Mouse (Mus musculus) left cerebral cortex, adult 18-20 months (tissue): Measurements from ENCODE around the gene Fmn2. TPM values are rescaled to one million over a fixed set of nuclear protein-coding genes. Genes with fewer than 3 reads are reported as not detected.

Experiments
- DNase-seq, 2 experiments: peaks; one replicate each; pipeline ENCODE4 v3.0.0; 2021 to 2022; ENCODE audit warnings: low spot score in 2 of 2, mixed read lengths in 1 of 2
- total RNA-seq, 2 experiments: library from RNA; stranded (reverse); gene quantifications; 2 replicates each; pipeline ENCODE4 v1.2.3; 2021

Fmn2 gene
- total RNA-seq, 2 experiments from 2014 or later, result 77.5 to 95.2 TPM

DNA sequence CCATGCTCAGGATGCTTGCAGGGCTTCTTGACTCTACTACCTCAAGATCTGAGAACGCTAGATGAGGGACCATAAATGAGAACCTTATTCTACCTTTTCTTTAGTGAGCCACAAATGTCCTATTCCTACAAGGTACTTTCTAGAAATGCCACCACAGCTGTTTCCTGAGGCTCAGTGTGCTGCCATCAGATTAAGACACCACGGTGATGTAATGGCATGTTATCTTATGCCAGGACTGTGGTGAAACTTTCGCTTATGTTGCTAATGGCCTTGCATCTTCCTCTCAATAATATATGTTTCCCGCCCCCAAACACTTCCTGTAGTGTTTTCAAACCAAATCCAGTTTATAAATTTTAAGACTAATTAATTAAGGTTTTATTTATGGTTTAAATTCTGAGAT lies 154.9 kb downstream of the Fmn2 start:
- no peak for DNase-seq

- DNase-seq, result no peak
Observed at GRCm38 (mm10) chr1:174659459-174660223, 158.0 kb downstream of the Fmn2 start.

GRCm38 (mm10) chr1:174665116-174665515 lies 163.5 kb downstream of the Fmn2 start:
- DNase-seq, result no peak

DNA sequence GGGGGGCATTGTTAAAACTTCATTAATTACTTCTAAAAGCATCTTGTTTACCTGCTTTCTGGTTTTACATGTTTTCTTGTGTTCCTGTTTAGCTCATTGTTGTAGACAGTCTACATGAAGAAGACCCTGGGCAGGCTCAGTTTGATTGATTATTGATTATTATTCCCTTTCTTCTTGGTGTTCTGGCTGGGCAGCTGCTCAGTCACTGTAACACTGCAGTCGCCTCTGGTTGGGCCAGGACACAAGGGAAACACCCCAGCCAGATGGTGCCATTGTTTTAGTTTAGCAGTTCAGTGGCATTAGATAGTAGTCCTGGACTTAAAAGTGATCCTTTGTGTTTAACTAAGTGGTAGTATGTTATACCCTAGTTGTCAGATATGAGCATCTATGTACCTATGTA lies 167.5 kb downstream of the Fmn2 start:
- no peak for DNase-seq

DNA sequence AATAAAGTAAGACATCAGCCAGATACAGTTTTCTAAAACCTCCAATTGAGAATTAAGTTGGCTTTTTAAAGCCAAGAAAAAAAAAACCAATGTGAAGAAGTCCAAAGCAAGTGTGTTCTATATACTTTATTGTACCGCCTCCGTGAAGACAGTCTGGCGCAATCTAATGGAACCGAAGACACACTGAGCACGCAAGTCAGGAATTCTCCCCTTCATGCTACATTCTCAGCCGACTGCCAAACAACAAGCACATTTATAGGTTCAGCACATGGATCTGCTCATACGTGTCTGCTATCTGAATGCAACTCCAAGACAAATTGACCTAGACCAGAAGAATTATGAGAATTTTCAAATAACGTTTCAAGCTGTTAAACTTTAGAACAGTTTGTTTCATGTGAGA lies 169.2 kb downstream of the Fmn2 start:
- no peak for DNase-seq

- DNase-seq, result no peak
Observed at GRCm38 (mm10) chr1:174674586-174674985, 173.0 kb downstream of the Fmn2 start.

GRCm38 (mm10) chr1:174675316-174675715 lies 173.7 kb downstream of the Fmn2 start:
- DNase-seq, result no peak

DNA sequence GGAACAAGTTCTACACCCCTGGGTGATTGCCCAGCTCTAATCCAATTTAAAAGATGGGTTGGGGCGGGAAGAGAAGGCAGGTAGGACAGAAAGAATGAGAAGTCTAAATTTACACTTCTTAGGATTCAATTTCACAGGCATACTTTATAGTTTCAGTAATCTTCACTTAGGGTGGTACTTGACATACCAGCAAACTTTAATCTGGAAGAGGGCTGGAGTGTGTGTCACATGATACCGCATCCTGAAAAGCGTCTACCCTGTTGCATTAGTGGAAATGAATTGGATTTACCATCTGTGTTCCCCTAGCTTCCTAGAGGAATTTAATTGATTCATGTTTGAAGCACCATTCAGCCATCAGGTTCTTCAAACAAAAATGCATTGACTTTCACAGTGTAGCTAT lies 174.6 kb downstream of the Fmn2 start:
- no peak for DNase-seq

GRCm38 (mm10) chr1:174677211-174677610 lies 175.6 kb downstream of the Fmn2 start:
- no peak for DNase-seq

- DNase-seq, result no peak
Observed at GRCm38 (mm10) chr1:174689301-174689700, 187.7 kb downstream of the Fmn2 start.

DNA sequence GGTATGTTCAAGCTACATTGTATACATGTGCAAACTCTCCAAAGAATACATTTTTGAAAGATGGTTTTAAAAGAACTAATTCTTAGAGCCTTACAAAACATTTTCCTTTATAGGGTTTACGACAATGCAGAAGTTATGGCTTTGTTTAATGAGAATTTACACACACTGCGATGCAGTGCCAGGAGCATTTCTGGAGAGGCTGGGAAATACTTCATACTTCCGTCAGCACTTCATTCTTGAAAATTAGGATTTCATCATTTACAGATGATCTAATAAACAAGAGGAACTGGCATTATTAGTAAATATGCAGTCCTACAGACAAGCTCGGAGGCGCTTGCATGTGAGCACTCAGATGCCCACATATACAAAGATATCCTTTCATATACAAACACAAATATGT lies 199.2 kb downstream of the Fmn2 start:
- DNase-seq, result no peak

GRCm38 (mm10) chr1:174701835-174702234 lies 200.2 kb downstream of the Fmn2 start:
- no peak for DNase-seq

DNA sequence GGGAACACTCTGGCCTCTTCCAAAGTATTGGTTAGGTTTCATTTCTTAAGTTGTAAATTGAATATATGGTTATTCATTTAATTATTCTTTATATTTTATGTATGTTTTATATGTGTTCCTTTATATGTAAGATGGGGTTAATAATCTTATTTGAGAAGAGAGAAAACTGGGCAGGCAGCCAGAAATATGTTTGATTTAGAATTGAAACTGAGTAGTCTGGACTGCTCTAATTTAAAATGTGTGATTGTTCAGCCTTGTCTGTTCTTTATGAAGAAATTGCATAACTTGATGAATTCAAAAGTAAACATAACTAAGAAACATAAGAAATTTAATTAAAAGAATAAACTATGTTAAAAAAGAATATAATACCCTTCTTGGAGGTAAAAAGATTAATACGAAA lies 202.3 kb downstream of the Fmn2 start:
- no peak for DNase-seq

GRCm38 (mm10) chr1:174719729-174720458 lies 218.3 kb downstream of the Fmn2 start:
- no peak for DNase-seq

GRCm38 (mm10) chr1:174728771-174729170 lies 227.1 kb downstream of the Fmn2 start:
- no peak for DNase-seq

- DNase-seq, result no peak
Observed at GRCm38 (mm10) chr1:174732715-174733114, 231.1 kb downstream of the Fmn2 start.

- DNase-seq, result no peak
Observed at GRCm38 (mm10) chr1:174738958-174739357, 237.3 kb downstream of the Fmn2 start.

- DNase-seq, result no peak
Observed at GRCm38 (mm10) chr1:174742667-174743066, 241.0 kb downstream of the Fmn2 start.

DNA sequence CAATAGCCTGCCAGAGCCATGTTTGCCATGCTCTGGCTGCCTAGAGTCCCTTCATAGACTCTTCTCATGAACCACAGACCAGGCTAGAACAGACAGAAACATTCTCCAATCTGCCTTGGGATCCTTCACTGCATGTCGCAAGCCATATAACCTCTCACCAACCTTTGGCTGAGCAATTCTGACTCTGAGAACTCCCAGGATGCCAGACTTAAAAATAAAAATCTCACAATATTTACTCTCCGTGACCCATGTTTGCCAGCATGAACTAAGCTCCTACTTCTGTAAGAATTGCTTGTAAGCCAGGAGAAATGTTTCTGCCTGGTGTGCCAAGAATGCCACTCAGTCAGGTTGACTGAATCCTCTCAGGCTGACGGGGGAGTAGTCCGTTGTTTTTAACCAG lies 246.9 kb downstream of the Fmn2 start:
- DNase-seq, result no peak

DNA sequence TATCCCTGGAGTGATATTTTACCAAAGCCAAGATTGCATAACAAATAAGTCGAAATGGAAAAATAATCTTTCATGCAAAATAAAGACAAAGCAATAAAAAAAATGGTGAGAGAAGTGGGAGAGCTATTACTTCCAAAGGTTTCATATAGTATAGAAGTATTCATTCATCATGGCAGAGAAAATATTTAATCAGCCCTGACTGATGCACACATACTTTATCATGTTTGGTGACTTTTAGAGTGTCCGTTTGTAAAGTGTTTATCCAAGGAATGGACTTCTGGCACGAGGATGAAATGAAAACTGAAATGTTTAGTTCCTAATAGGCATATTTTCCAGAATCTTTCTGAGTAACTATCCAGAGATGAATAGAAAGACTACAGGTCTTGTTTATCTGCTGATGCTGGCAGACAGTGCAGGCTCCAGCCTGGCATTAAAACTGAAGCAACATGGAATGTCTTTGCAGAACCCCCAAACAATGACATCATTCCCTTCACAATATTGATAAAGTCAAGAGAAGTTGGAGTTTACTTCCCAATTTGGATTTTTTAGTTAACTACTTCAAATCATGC lies 249.4 kb downstream of the Fmn2 start:
- DNase-seq, result no peak

DNA sequence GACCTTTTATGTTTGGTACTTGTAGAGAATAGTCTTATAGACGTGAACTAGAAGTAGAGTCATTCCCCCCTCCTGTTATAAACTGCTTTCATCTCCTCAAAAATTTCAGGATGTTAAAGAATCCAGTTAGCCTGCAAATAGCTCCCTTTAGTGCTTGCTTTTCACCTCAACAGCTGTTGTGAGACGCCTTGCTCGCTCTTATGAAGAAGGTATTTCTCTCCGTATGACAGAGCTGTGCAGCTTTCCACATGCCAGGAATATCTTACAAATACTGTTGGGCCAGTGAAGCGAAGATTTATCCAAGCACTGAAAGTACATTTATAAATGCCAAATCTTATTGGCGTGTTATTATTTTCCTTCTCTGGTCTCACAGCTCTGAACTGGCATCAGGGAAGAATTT lies 257.7 kb downstream of the Fmn2 start:
- DNase-seq, result no peak

DNA sequence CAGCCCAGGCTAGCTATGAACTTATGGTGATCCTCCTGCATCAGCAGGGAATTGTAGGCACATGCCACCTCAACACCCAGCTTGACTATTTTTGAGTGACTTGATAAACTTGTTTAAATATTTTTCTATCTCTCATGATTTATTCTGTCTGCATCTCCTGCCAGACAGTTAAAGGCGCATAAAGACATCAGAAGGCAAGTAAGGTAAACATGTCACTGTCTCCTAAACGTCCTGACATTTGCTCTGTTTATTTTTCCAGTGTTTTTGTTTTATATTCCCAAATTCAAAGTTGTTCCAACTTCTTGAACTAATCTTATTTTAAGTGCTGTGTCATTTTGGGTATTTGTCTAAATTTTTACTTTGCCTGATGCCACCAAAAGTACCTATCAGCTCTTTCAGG lies 264.1 kb downstream of the Fmn2 start:
- DNase-seq, result no peak
